Mouse (Mus musculus) liver (tissue): ENCODE measurements around the gene Foxn3.

Source experiments
- DNase-seq: peaks from one replicate; pipeline ENCODE4 v3.0.0-alpha.2; 2020; ENCODE audit warnings: mixed read lengths

Foxn3 gene

DNA sequence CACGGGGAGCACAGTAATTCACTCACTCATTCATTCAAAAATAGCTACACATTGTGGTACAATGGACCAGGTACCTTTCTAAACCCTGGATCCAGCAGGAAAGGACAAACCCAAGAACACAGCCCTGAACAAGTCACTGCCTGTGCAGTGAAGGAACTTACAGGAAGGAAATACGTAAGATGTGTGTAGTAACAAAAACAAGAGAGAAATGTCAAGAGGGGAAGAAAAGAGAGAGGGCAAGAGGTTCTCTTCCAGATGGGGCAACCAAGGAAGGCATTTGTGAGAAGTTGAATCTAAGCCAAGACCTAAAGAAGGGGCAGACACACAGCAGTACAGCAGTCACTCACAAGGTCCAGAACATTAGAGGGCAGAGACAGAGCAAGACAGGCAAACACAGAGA is 243.5 kb downstream of the Foxn3 start:
- no peak for DNase-seq

DNA sequence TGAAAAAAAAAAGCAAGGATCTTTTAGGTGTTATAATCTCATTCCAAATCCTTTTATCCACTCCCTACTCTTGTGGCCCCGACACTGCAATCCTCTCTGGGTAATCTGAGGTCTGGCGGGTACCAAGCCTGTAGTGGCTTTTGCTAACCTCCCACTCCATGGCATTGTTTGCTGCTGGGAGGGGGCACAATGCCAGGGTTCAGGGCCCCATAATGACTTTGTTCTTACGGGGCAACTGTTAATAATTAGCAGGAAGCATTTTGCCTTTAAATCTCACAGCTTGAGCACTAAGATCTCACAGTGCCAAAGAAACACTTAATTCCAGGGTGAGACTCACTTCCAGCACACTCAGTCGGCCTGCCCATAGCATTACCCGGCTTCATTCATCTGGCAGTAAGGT is 244.2 kb downstream of the Foxn3 start:
- no peak for DNase-seq

DNA sequence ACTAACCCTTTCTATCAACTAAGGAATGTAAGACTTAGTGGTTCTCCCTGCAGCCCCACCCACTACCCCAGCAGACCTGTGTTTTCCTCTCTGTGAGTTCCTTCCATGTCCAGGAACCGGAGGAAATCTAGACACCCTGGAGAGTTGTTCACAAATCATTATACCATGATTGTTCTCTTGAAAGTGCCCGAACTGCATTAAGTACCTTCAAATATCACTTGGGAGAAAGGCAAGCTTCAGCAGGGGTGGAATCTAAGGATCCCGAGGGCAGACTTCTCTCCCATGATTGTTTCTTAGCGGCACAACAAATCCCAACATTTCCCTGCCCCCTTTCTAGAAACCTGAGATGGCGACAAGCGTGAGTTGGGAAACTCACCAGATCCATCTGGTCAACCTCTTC is 247.5 kb downstream of the Foxn3 start:
- DNase-seq: no peak

DNA sequence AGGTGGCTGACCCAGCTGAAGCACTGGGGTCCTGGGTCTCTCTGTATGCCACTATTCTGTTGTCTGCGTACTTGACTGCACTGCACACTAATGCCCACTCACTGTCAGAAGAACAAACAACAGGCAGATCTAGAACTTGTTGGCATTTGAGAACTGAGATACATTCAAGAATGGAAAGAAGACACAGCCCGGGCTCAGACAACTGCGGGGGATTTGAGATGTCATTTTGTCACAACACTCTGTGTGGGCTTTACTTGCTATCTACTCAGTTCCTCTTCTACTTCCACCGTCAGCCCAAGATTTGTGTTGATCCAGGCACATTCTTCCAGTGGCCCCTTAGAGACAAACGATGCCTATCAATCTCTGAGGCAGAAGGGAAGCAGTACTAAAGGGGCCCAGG is 248.6 kb downstream of the Foxn3 start:
- DNase-seq: no peak

DNA sequence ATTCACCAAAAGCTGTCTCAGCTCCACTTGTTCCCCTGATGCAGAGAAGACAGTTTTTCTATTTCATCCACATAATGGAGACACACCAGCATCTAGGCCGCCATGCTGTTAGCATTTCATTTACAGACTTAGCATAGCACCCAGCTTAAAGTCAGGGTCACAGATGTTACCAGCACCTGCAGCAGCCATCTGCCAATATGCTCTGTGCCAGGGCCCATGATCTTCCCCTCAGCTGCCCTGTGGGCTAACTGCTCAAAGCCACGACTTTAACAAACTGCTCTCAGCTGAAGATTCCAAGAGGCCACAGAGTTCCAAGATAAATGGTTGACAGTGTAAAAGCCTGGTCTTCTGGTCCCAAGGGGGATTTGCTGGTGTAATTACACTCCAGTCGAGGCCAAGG is 252.1 kb downstream of the Foxn3 start:
- no peak for DNase-seq

DNA sequence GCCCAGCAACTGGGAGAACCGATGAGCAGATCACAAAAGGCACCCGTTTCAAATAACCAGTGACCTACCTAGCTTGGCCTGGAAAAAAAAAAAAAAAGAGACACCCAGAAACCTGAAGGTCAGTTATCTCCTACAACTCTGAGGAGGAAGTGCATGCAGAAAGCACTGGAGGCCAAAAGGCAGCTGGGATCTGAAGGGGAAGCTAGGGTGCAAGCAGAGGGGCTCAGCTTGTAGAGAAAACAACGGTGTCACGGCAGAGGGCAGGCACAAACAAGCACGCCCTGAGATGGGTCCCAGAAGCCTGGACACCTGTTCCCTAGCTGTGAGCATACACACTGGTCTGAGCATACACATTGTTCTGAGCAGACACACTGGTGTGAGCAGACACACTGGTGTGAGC is 253.4 kb downstream of the Foxn3 start:
- no peak for DNase-seq

DNA sequence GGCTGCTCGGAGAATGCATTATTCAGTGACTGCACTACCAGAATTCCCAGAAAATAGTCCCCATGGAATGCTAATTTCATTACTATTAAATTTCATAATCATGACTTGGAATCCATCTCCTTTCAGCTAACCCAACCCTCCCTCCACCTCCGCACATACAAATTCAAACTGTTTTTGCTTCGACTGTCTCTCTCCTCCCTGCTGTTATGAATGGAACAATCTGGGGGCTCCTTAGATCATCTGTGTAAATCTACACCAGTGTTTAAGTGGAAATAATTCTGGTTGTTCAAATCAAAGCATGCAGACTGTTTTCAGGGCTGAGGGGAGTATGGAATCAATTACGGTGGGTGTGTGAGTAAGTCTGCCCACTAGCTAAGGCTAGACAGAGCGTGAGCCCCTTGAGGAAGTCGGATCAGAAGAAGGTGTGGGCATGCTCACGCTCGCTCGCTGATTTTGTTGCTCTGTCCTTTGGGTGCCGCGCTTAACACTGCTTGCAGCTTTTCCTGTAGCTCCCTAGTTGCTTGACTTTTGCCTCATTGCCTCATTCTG is 254.8 kb downstream of the Foxn3 start:
- DNase-seq: no peak

DNA sequence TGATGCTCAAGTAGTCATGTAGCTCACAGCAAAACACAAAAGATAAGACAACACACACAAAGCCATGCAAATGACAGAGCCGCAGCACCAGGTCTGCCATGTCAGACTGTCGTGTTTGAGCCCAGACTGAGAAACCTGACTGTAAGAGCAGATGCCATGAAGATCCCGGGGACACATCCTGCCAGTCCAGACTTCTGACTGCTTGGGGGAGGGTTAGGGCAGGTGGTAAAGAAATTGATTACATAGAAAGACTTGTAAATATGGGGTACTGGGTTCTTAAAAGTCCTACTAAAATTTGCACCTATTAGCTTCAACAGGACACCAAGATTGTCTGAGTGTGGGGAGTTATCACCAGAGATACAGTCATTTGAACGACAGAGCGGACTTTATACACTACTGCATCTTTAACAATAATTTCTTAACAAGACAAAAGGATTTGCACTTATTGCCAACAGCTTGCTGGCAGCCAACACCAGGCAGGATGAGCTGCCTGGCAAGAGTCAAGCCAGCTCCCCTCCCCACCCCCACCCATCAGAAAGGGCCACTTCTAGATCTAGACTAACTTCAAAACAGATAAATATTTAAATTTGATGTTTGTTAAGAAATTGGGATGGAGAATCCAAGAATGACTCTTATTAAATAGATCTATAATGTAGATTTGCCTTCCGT is 256.7 kb downstream of the Foxn3 start:
- DNase-seq: no peak

DNA sequence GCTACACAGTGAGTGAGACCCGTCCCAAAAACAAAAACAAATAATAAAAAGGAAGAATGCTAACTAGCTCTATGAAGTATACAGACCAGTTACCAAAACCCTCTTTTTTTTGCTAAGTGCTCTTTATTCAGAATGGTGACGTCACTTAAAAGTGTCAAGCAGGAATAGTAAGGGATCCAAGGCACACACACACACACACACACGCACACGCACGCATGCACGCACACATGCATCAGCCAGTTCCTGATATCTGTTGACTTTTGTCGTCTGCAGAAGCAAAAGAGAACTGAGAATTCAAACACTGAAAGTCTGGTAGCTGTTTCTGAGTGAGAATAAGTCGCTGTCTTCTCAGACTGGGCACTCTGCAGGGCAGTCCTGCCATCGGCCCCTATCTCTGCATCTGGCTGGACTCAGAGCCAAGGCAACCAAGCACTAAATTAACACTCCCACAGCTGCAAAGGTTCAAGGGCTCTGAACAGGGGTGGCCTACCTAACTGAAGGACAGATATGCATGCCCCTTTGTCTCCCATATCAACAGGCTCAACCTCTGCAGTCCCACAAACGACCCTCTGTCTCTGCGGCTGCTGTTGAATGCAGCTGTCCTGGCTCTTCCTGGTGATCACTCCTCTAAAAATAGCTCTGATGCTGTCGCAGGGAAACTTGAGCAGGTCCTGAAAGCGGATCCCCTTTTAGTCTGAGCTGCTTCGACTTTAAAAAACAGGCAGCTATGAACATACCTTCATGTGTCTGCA is 257.4 kb downstream of the Foxn3 start:
- DNase-seq: no peak

DNA sequence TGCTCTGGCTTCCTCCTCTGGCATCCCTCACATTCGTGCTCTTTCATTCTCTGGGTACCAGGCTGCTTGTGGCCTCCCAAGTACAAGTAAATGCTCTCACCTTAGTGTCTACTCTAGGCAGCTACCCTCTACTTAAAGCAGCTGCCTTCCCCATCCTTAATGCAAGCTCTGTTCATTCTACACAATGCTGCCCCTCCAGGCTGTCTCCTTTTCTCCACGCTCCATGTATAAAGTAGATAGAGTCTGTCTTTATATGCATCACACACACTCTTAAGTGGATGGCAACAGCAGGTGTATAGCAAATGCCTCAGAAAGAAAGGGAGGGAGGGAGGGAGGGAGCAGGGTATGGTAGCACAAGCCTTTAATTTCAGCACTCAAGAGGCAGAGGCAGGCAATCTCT is 258.1 kb downstream of the Foxn3 start:
- no peak for DNase-seq

DNA sequence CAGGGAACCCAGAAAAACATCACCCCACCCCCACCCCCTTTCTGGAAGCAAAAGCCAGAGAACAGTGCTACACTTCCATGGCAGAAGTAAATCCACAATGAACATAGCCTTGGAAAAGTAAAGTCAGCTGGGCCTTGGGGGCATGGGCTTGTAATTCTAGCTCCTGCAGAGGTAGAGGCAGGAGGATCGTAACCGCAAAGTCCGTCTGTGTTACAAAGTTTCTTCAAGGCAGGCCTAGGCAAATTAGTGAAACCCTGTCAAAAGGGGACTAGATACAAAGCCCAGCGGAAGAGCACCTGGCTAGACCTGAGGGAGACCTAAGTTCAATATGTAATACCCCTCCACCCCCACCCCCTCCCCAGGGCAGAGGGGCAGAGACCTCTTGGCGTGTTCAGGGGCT is 259.3 kb downstream of the Foxn3 start:
- DNase-seq: no peak

DNA sequence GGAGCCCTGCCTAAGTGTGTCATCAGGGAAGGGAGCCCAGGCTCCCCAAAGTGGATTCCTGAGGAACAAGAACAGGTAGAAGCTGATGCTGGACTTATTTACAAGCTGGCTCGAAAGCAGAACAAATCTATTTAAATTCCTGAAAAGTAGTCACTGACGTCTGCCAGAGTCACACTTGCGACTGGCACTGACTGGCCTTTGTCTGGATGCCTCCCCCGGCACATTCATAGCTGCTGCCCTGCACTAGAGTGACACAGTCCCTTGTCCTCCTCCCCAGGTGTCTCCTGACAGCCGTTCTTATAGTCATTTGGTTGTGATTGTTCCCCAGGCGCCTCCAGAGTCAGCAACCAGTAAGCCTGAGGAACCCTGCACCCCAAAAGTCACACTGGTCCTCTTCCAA is 259.8 kb downstream of the Foxn3 start:
- no peak for DNase-seq

DNA sequence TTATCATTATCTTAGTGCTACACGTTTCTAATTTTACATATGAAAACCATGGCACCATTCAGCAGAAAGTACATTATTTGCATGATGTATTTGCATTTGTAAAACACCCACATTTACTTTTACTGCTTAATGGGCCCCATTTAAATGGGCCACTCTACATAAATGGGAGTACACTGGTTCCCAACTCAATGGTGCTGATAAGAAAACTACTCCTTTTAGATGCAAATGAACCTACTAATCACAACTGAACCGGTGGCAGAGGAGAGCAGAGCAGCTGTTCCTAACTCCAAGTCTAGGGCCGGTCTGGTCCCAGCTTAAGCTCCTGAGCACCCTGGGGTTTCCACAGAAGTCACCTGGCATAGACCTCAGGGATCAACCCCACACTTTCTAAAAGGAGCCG is 263.5 kb downstream of the Foxn3 start:
- DNase-seq: no peak

DNA sequence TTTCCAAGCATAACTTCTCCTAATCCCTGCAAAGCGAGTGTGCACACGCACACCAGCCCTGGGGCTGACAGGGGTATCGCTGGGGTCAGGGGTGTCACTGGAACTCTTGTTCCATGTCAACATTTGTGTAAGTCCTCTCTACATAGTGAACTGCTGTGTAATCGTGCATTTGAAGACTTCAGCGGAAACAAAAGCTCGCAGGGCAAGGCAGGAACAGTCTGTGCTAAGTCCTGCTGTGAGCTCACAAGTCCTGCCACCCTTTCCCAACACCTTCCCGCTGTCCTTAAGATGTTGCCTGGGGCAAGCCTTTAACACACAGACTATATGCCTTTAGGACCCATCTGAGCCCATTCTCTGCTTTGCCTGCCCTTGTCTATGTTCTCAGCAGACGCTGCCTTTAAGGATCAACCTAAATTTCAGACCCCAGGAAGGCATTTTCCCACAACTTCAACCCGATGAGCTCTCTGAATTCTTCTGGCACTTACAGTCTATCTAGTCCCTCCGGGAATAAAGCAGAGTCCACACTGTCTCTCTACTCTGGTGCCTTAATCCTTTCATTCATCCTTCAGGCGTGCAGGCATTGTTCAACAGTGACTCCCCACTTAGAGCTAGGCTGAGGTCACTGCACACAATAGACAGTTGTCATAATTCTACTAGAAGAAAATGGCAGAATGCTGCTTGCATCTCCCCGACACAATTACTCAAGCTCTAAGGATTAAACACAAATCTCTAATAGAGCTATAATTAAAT is 264.4 kb downstream of the Foxn3 start:
- DNase-seq: no peak

DNA sequence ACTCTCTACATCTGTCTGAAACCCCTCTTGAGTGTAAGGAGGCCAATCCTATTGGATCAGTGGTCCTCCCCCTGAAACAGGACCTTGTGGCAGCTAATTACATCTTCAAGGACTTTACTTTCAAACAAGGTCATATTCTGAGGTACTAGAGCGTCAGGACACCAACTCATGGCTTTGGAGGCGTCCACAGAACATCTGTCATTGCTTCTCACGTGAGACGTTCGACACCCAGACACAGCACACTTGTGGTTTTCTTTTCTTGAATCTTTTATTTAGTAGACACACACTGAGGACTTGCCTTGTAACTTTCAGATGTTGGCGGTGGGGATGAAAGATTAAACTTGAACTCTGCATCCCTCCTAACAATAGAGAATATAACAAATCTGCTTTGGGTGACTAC is 265.1 kb downstream of the Foxn3 start:
- DNase-seq: no peak

DNA sequence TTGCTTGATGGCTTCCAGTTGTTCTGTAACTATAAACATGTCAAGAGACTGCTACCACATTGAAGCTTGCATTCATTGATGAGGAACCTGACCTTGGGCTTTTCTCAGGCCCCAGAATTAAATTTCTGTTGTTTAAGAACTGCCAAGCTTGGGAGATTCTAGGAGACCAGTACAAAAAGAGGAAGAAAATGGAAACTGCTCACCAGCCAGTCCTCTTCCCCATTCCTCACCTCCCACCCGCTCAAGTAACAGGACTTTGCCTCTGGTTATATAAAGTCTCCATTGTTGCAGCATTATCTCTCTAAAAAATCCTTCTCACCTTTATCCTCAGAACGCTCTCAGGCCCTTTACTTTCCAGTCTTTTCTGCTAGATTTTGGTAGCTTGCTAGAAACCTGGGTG is 265.6 kb downstream of the Foxn3 start:
- no peak for DNase-seq

DNA sequence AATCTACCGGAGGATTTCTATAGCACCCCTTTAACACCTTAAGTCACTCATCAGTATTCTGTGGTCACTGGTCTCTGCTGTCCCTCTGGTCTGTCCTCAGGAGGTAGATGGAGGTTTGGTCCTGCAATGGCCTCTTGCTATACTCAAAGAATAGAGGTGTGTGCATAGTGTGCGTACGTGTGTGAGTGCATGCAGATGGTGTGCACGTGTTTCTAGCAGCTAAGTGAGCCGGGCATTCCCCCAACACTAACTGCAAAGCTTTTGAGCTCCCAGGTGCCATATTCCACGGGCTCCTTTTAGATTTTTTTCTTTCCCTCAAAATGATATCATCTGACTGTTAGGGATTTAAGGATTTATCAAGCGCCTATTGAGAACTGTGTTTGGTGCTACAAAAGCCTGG is 269.9 kb downstream of the Foxn3 start:
- no peak for DNase-seq

DNA sequence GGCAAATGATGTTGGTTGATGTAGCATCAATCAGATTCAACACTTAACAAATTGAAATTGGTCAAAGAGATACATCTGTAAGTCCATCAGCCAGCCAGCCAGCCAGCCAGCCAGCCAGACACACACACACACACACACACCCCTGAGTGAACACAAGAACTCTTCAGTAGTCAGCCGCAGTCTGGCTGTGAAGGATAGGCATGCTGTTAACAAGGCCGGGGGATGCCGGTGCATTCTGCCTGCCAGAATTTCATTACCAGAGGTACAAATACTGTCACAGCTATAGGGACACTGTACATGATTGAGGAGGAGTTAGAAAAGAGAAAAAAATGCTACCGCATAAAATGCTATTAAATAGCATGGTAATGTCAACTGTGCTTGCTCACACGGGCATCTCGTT is 271.2 kb downstream of the Foxn3 start:
- no peak for DNase-seq

DNA sequence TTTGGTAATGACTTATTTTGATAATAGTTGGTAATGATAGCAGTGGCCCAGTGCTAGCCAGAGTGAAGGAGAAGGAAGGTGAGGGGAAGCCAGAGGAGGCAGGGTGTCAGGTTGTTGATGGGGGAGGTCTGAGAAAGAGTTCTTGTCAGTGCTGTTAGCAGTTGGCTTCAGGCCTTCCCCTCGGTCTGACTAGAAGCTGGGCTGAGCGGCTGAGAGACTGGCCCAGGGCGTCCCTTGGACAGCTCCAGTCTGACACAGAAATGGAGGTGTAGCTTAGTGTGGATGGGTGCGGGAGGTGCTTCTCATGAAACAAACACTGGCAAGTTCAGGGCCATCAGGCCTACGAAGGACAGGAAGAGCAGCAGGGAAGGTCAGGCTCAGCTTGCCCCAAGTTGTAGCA is 276.3 kb downstream of the Foxn3 start:
- DNase-seq: no peak

DNA sequence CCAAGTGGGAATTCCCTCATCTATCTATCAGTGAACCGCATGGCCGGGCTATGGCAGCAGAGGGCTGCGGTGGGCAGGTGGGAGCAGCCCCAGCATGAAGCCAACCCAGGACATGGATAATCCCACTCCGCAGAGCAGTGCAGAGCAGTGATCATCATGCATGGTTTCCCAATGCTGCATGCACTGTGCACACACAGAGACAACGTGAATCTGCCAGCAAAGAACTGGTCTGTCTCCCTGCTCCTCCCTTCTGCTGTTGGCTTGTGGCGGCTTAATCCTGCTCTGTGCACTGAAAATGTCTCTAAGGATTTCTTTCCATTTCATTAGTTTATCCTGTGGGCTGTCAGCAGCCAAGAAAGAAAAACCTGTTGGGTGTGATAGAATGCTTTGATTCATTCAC is 276.7 kb downstream of the Foxn3 start:
- no peak for DNase-seq

DNA sequence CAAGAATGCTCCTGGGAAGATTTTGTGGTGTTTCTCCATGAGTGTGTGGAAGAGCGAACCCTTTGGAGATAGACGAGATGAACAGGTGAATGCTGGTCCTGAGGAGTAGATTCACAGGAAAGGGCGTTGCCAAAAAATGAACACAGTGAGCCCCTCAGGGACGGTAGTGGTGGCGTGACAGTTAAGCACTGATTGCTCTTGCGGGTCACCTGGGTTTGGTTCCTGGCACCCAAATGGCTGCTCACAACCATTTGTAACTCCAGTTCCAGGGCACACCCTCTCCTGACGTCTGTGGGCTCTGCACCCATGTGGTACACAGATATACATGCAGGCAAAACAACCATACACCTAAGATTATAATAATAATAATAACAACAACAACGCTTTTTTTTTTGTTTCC is 277.7 kb downstream of the Foxn3 start:
- DNase-seq: no peak

DNA sequence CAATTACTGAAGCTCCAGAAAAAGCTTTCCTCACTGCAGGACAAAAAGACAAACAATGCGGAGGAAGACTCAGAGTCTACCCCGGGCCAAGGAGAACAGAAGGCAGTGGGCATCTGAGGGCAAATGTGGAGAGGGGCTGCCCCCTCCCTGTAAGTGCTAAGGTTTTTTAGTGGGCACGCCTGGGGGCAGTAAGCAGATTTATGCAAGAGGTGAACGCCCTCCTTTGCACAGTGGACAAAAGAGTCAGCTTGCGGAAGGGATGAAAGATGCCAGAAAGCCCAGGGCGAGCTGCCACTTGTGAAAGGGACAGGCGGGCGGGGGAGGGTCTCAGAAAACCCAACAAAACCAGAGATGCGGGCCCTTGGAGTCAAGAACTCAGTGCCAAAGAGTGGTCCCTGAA is 278.2 kb downstream of the Foxn3 start:
- no peak for DNase-seq

DNA sequence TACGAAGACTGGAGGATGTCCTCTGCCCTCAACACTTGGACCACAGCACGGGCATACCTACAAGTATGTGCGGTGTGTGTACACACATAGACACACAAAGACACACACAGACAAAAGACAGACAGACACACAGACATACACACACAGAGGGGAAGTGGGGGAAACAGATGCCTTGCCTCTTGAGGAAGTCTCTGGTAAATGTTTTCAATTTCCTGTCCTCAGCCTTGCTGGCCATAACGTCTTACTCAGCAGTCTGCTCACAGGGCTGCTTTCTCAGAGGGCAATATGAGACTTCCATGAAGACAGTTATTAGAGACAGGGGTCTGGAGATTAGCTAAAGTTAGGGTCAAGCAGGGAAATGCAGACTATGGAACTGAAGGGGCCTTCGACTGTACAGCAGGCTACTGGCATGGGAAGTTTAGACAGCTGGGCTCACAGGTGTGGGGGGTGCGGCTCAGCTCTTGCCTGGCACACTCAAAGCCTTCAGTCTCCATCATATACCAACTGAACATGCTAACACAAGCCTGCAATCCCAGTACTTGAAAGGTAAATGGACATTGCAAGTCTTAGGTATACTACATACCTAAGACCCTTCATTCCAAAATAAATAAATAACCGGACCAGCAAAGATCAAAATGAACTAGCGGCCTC is 278.8 kb downstream of the Foxn3 start:
- DNase-seq: no peak
